Mouse (Mus musculus) cerebellum, adult 2 months (tissue): ENCODE measurements around the gene Hspa8.

Source experiments
- CTCF ChIP-seq: fragments of 200-500 bp; IDR thresholded peaks from 2 replicates; pipeline ENCODE4 v1.5.1; 2011; ENCODE audit warnings: low read depth, mild to moderate bottlenecking, control low read depth, low read length, moderate library complexity, borderline replicate concordance; ENCODE audit not compliant: insufficient read depth
- POLR2A ChIP-seq: fragments of 200-500 bp; IDR thresholded peaks from 2 replicates; pipeline ENCODE4 v1.6.1; 2011; ENCODE audit warnings: low read length, control low read depth, borderline replicate concordance; ENCODE audit not compliant: insufficient read depth

- no peak for TF ChIP-seq CTCF
- no peak for TF ChIP-seq POLR2A
Observed at GRCm38 (mm10) chr9:40766058-40766605, 34.7 kb upstream of the Hspa8 start.
